Mouse (Mus musculus) cortical plate, adult 2 months (tissue): ENCODE measurements at regions not wholly inside any gene's neighbourhood (a gene's known extent, or its start where the extent isn't known, plus 50 kb on each side); places are given as distances from the start of the nearest gene placed in this dataset.

Source experiments
- H3K27ac ChIP-seq: fragments of 200-500 bp; 2 replicates; pipeline ENCODE4 v1.5.1; 2012; ENCODE audit warnings: low read length, control low read depth, inconsistent platforms; ENCODE audit not compliant: insufficient read depth
- H3K4me1 ChIP-seq: fragments of 200-500 bp; 2 replicates; pipeline ENCODE4 v1.6.1; 2011; ENCODE audit warnings: low read length; ENCODE audit not compliant: control insufficient read depth, insufficient read depth
- H3K4me3 ChIP-seq: fragments of 200-500 bp; 2 replicates; pipeline ENCODE4 v1.5.1; 2011; ENCODE audit warnings: mild to moderate bottlenecking, low read length, control low read depth; ENCODE audit not compliant: insufficient read depth
- CTCF ChIP-seq: fragments of 200-500 bp; IDR thresholded peaks from 2 replicates; pipeline ENCODE4 v1.5.1; 2011; ENCODE audit warnings: mild to moderate bottlenecking, control low read depth, low read length; ENCODE audit not compliant: insufficient read depth; ENCODE audit errors: extremely low read depth
- POLR2A ChIP-seq: fragments of 200-500 bp; IDR thresholded peaks from 2 replicates; pipeline ENCODE4 v1.6.1; 2011; ENCODE audit warnings: mild to moderate bottlenecking, low read length, control low read depth; ENCODE audit not compliant: insufficient read depth; ENCODE audit errors: extremely low read depth

DNA sequence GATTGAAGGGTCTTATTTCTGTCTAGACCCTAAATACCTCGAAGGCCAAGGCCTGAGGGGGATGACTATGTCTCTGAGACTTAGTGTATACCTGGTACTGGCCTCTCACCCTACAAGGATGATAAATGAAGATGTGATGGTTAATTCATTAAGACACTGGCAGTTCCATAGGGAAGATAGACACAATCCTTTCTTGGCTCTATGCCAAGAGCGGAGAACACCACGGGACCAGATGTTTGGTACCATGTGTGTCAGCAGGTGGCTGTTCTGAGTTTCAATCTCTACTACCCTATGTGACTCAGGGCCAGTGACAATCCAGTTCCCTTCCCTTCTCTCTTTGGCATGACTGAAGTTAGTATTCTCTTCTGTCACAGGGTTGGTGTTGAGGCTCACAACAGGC is 1185.2 kb upstream of the A1bg start:
- Histone ChIP-seq H3K4me1 (no peaks in the 10 kb centered on the region), H3K4me3 (no peak overlapping the region), H3K27ac (no peak overlapping the region)
- TF ChIP-seq POLR2A = no peak
- no peak for TF ChIP-seq CTCF

DNA sequence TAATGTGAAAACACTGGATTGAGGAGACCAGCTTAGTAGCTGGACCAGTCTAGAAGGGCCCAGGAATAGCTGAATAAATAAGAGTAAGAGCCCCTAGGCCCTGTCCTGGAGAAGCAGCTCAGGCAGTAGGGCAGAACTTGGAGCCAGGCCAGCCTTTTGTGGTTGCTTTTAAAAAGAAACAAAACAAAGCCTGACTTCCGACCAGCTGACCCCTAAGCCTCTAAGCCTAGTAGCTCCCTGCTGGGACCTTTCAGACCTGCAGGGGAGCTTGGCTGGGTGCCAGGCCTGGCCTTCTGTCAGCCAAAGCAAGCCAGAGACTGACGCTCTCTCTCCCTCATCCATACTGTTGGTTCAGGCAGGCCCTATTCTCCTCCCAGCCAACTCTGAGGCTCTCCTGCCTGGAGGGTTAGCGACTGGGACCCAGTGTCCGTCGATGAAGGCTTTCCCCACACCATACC is 1183.7 kb upstream of the A1bg start:
- TF ChIP-seq POLR2A (no peak), CTCF (no peak)
- no peak overlapping the region for H3K27ac ChIP-seq
- no peak overlapping the region for H3K4me3 ChIP-seq
- H3K4me1 ChIP-seq = no peaks in the 10 kb centered on the region

DNA sequence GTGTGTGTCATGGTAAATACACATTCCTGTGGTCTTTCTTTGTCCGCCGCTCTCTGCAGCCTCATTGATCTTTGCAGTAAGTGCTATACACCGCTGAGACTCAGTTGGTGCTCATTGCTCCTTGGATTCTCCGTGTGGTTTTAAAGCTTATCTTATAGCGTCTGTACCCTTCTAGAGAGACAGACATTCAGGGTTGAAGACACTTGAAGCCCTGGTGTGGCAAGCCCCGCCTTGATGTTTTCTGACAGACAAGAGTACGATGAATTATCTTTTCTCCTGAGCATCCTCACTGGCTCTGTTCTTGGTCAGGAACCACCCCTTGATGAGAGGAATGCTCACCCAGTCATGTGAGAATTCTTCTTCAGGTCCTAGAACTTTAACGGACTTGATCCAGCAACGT is 1182.7 kb upstream of the A1bg start:
- Histone ChIP-seq H3K4me3 (no peak overlapping the region), H3K4me1 (no peaks in the 10 kb centered on the region), H3K27ac (no peak overlapping the region)
- TF ChIP-seq POLR2A = no peak
- no peak for TF ChIP-seq CTCF

DNA sequence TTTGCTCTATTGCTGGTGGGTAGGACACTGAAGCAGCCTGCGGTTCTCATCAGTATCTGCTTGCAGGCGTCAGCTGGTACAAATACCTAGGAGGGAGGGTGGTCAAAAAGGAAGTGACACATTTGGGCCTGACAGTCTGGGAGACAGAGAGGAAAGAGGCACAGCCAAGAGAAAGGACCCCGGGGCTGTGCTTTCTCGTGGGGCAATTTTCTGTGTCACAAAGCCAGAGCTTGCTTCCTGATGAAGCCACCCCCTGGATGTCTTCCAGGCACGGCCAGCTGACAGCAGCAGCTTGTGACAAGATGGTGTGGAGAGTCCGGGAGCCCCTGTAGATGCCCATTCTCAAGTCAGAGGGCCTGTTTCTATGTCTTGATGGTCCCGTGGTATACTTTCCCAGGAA is 1181.8 kb upstream of the A1bg start:
- no peak overlapping the region for H3K4me3 ChIP-seq
- TF ChIP-seq POLR2A (no peak), CTCF (no peak)
- no peak overlapping the region for H3K27ac ChIP-seq
- H3K4me1 ChIP-seq = no peaks in the 10 kb centered on the region

DNA sequence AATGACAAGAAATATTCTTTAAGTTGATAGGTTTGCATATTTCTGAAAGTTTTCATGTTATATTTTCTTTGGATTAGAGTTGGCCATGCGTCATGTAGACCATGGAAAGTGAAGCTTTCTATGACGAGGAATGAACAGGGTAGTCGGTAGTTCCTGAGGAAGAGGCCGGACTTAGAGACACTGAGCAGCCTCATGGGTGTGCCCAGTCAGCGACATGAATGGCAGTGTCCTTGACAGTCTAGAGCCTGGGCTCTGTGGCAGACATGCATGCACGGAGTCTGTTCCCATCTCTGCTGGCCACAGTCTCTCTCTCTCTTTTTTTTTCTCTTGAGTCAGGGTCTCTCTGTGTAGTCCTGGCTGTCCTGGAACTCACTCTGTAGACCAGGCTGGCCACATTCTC is 1176.9 kb upstream of the A1bg start:
- H3K27ac ChIP-seq = no peak overlapping the region
- no peaks in the 10 kb centered on the region for H3K4me1 ChIP-seq
- TF ChIP-seq POLR2A = no peak
- no peak for TF ChIP-seq CTCF
- no peak overlapping the region for H3K4me3 ChIP-seq

GRCm38 (mm10) chr15:62098791-62099660 is 1176.2 kb upstream of the A1bg start:
- no peak for TF ChIP-seq CTCF
- TF ChIP-seq POLR2A = no peak
- no peak overlapping the region for H3K27ac ChIP-seq
- H3K4me1 ChIP-seq = no peaks in the 10 kb centered on the region

DNA sequence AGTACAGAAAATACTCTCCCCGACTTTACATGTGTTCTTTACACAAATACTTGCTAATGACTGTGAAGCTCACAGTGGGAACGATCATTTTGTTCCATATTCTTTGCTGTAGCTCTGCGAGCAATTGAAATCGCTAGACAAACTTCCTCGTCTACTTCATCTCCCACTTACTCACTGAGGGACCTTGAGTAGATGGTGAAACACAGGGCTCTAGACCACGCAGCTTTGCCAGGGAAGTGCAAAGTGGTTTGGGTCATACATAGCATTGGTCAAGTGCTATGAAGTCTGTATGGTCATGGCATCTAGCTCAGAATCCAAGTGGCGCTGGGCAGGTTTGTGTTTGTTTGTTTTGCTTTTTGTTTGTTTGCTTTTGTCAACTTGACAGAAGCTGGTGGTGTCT is 1174.0 kb upstream of the A1bg start:
- Histone ChIP-seq H3K27ac (no peak overlapping the region), H3K4me1 (peaks cover 2% of the 10 kb centered on the region; the same call in 1 of the 2 replicates), H3K4me3 (no peak overlapping the region)
- TF ChIP-seq POLR2A (no peak), CTCF (no peak)

More at GRCm38 (mm10) chr15:62098791-62099660, 1176.2 kb upstream of the A1bg start:
- H3K4me3 ChIP-seq = no peak overlapping the region

GRCm38 (mm10) chr15:62095198-62095597 is 1172.4 kb upstream of the A1bg start:
- no peak overlapping the region for H3K27ac ChIP-seq
- H3K4me3 ChIP-seq = no peak overlapping the region
- TF ChIP-seq POLR2A (no peak), CTCF (no peak)
- H3K4me1 ChIP-seq = peaks cover 2% of the 10 kb centered on the region; the same call in 1 of the 2 replicates

DNA sequence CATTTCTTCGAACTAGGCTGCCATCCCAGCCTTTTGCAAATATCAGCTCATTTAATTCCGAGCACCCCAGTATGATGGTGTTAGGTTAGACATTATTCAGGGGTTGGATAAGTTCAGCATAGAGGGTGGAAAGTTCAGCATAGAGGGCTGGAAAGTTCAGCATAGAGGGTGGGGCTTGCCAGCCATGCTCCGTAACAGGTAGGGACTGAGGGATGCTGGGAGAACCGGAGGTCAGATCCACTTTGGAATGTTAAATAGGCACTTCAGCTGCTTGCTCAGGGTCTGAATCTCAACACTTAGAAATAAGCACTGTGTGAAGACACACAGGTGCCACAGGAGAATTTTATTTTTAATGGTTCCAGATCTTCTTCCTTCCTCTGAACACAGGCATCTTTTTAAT is 1170.9 kb upstream of the A1bg start:
- peaks cover 2% of the 10 kb centered on the region; the same call in 1 of the 2 replicates for H3K4me1 ChIP-seq
- TF ChIP-seq CTCF (no peak), POLR2A (no peak)
- H3K27ac ChIP-seq = no peak overlapping the region
- H3K4me3 ChIP-seq = no peak overlapping the region

DNA sequence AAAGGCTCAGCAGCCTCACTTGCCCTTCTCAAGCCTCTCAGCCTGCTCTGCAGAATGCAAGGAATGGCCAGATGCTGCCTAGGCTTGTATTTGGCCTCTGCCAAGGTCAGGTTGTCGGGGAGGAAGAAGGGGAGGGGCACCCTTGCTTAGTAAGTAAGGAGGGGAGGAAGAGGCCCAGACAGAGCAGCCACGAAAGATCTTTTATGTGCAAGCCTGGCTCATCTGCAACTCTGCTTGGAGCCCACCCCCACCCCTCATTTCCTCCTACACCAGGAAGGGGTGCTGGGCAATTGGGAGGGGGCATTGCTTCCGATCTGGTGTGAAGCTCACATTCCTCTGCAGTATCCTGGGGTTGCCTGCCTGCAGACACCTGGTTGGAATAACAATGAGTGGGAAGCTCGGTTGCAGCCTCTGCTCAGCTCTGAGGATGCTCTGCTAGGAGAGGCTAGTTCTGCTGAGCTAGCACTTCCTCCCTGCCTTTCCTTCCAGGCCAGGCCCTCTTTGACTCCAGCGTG is 1169.9 kb upstream of the A1bg start:
- H3K4me1 ChIP-seq = peaks cover 2% of the 10 kb centered on the region; the same call in 1 of the 2 replicates
- no peak for TF ChIP-seq POLR2A
- TF ChIP-seq CTCF = no peak
- no peak overlapping the region for H3K27ac ChIP-seq
- H3K4me3 ChIP-seq = no peak overlapping the region
